Mouse (Mus musculus): ENCODE measurements around the gene Il4.

The Il4 gene

DNA sequence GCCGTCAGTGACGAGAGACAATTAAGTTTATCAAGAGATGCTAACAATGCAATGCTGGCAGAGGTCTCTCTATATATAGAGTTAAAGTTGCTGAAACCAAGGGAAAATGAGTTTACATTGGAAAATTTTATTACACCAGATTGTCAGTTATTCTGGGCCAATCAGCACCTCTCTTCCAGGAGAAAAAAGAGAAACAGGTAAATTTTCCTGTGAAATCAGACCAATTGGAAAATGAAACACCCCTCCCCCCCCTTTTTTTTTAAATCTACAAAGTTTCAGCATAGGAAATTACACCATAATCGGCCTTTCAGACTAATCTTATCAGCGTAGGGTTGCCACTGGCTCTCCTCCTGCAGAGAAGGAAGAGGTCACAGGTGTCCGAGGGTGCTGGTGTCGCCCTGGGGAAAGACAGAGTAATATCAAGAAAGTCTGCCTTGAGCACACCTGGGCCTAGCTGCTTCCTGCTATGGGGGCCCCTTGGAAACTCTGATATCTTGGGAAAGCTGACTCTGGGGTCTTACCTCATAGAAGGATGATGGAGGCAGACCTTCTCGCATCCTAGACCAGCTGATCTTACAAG is at the start of gene Il4:
Gene Il4 (minus strand): TSS at position 51 of the 580 bp plus-strand sequence.
- DNase-seq = no peak

DNA sequence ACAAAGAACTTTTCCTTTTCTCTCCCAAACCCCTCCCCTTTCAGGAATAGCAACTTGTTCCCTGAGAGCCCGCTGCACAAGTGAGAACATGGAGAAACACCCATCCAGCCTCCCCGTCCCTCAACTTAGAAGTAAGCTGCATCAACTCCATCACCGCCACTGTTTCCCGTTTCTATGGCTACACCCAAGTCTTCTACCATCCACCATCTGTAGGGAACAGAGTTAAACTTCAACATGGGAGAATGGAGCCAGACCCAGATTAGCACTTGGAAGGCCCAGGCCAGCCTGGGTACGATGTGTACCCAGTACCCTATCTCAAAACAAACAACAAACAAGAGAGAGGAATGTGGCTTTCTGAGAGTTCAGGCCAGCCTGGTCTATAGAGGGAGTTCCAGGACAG is 45.6 kb upstream of the Il4 start:
- DNase-seq = no peak

DNA sequence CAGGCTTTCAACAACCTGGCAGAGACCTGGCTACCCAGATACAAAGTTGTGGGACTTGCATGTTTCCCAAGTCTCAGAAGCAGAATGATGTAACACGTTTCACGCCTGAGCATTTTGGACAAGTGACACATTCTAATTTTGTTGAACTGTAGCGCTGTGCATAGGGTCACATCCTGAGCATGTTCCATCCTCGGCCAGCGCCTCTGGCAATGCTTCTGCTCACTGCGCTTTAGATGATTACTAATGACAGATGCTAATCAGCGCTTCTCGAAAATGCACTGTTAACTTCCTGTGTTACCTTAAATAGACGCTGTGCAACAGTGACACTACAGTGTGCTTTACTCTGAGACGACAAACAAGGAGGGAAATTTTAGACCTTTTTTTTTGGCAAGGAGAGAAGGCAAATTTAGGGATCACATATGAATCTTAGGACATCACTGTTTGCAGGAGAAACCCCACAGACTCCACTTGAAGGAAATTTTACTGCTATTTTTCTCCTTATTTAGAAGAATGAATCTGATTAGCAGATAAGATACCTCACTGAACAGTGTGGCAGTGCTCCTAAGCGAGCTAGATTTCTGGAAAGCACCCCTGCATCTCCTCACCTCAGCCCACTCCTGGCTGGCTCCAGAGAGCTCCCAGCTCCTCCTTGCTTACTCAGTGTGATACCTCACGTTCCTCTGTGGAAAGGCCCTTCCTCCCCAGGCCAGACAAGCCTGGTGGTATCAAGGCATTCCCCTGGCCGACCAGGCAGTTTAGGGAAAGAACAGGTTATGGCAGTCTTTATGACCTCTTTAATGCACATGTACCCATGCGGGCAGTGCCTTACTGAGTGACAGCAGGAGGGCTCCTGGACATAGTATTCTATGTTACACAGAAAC is 44.6 kb upstream of the Il4 start:
- DNase-seq = peak; percentile 43

DNA sequence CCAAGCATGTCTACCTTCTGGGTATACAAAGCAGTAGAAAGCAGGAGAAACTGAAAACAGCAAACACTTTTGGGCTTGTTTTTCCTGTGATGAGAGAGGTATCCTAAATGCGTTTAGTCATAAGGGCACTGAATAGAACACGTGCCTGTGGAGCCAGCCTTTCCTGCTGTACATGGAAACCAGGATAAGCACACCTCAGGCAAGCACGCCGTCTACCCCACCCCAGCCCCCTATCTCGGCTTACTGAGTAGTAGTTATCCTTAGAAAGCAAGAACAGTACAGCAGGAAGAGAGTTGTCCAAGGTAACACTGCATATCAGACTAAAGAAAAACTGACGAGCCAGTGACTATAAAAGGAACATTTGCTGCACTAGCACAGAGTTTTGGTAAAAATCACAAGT is 39.4 kb upstream of the Il4 start:
- no peak for DNase-seq

DNA sequence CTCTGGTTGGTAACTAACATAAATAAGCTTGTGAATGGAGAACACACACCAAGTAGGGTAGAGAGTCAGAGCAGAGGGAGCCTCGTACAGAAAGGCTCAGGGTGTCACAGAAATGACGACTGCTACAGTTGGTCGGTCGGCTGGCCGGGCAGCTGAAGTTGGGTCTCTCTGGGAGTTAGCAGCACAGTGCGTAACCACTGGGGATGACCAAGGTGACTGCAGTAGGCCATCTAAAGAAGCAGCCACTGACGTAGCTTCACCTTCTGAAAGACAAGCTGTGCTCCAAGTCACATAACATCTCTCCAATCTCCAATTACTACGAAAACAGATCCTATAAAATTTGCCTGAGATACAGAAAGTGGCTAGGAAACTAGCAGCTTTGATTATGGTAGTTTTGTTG is 38.9 kb upstream of the Il4 start:
- no peak for DNase-seq

DNA sequence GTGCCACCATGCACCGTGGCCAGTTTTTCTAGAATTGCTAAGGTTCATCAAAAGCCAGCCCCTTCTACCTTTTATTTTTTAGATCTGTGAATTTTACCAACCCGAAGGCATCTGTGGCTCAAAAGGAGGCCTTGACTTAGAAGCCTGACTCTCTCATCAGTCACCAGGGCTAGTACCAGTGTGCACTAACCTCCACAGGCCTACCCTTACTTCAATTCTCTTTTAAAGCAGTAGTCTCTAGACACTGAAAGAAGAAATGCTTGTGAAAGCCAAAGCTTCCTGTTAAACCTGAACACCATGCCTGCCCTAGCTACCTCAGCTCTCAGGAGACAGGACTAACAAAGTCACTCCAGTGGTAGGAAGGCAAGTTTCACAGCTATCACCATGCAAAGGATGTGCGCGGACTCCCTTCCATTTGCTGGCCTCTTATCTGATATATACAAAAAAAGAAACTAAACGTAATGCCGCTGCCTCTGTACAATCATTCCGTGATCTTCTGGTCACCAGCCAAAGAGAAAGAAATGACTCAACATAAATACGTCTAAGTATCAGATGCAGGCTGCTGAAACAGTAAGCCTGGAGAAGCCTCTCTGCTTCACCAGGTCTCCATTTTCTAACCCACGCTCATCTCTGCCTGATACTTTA is 38.2 kb upstream of the Il4 start:
- DNase-seq = no peak

DNA sequence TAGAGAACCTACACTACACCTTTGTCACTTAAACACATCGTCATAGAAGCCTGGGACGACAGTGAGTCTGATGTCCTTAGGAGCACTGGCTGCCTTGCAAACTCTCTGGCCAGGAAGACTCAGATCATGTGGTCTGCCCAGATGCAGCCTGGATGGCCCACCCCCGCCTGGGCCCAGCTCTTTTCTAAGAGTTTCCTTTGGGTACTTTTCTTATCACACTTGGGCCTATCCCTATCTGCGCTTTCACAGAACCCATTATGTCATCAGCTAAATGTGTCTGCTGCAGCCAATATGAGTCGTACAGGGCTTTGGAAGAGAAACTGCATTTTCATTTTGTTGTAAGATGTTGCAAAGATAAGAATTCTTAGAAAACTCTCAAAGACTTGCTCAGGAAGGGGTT is 36.6 kb upstream of the Il4 start:
- DNase-seq = no peak

DNA sequence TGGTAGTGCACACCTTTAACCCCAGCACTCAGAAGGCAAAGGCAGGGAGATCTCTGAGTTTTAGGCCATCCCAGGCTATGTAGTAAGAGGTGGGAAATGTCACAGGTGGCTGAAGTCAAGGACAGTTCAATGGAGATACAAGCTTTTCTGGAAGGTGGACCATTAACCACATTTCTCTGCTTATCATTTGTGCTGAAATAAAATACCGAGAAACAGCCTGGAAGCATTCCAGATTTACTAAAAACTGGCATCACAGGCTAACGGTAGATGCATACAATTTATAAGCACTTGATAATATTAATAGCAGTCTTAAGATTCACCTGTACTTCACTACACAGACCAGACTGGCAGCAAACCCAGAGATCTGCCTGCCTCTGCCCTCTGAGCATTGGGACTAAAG is 34.0 kb upstream of the Il4 start:
- DNase-seq = no peak

DNA sequence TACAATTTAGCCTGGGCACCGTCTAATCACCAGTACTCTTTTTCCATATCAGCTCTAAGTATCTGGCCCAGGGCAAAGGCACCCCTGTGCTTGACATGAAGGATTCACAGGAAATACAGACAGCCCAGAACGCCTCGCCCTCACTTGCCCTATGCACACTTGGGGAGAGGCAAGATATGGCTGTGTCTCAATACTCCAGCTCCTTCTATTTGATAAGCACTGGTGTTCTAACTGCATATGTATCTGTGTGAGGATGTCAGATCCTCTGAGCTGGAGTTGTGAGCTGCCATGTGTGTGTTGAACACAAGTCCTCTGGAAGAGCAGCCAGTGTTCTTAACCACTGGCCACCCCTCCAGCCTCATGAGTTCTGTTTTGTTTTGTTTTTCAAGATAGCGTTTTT is 33.0 kb upstream of the Il4 start:
- no peak for DNase-seq

DNA sequence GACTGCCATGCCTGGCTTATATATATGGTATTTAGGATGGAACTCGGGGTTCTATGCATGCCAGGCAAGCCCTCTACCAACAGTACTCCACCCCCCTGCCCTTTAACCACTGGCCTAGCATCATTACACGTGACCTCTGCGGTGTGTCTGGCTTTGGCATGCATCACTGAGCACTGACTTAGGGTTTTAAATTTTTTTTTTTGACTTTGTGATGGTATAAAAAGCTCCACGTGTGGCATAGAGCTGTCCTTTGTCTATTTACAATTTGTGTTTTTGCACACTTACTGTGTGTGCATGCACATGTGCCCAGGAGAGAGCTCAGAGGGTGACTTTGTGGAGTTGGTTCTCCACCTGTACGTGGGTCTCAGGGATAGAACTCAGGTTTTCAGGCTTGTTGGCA is 25.5 kb upstream of the Il4 start:
- no peak for DNase-seq

DNA sequence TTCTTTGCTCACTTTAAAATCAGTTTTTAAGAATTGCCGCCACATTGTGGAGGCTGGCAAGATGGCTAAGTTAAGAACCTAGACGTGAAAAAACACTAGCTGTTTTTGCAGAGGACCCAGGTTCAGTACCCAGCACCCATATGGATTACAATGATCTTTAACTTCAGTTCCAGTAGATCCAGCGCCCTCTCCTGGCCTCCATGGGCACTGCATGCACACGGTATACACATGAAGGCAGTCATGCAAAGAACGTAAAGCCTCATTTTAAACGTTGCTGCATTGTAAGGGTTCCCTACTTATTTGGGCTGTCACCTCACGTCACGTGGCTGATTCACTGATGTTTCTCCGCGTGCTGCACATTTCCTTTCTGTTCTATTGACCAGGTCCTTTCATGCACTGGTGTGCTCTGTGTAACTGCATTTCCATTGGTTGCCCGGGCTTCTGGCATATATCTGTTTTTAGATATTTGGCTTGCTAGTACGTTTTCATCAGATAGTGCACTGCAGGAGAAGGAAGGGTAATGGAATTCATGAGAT is 24.3 kb upstream of the Il4 start:
- peak in 1 of 2 experiments; percentile 26 for DNase-seq

DNA sequence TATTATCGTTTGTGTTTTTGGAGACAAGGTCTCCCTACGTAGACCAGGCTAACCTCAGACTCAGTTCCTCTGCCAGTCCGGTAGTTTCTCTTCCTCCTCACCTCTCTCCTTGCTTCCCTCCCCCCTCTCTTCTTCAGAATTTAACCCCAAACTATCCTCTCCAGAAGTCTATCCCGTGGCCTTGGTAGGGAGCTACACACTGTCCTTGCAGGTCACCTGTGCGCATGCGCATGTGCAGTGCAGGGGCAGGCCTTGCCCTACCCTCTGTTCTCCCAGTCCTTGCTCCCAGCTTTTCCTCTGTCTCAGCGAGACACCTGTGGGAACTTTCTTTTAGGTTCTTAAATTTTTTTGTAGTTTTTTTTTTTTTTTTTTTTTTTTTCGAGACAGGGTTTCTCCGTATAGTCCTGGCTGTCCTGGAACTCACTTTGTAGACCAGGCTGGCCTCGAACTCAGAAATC is 19.4 kb upstream of the Il4 start:
- DNase-seq = no peak

DNA sequence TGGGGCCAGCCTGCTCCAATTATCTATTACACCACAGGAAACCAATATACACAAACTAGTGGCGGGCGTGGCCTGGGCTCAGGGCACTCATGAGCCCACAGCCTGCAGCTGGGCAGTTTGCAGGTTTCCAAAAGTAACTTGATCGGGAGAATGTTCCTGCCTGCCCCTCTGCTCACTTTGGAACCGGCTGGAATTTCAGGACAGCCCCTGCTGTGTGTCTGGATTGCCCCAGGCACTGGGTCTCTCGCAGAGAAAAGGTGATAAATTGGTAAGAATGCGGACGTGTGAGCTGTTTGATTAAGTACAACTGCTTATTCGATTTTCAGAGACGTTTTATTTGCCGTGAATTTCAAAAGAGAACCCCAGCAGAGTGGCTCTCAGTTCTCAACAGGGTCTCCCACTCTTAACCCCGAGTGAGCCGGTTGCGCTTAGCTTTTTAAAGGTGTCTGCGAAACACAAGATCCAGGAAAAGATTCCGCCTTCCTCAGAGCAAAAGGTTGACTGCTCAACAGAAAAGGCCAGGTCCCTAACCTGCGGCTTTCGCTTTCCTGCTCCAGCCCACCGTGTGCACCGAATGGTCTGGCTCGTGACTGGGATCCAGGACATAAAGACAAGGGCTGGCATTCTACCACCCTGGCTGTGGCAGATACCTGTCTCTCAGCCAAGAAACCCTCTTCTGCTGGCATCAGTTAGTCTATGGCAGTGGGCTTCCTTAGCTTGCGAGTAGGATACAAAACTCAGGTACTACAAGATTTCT is 18.8 kb upstream of the Il4 start:
- peak in 1 of 2 experiments; percentile 30 for DNase-seq

DNA sequence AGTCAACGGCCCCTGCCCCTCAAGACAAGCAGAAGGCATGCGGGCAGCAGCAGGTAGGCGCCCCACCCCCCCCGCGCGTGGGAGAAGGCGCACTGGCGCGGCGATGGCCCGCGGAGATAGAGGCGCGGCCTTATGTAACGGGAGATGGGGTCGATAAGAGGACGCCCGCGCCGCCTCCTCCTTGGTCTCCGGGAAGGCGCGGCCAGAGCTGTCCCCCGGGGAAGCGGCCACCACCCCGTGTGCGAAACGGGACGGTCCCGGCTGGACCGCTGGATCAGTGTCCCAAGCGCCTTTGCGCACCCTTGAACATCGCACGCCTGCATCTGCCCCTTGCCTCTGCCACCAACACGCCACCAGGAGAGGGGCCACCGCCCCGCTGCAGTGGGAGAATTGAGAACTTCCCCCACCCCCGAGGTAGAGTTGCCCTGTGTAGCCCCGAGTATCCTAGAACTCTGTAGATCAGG is 17.7 kb upstream of the Il4 start:
- peak in 1 of 2 experiments; percentile 36 for DNase-seq

DNA sequence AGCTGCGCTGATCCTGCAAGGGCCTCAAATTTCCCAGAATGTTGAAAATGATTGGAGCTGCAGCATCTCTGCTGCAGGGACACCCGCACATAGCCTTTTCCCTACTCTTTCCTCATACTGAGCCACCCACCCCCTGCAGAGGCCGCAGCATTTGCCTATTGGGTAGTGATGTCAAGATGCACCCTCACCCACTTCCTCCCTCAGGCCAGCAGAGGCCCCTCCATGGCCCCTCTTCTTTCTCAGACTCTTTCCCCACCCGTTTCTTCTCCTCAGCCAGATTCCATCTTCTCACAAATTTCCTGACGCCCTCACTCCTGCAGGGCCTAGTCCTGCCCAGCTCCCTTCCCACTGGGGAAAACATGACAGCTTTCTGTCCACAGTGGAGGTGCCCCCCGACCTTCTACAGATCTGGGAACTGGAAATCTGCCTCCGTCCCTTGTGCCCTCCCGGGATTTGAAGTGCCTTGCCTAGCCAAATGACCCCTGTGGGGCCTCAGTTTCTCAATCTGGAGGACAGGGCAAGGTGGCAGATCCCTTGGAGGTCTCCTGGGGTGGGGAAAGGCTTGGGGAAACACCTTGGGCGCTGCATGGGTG is 17.2 kb upstream of the Il4 start:
- no peak for DNase-seq

DNA sequence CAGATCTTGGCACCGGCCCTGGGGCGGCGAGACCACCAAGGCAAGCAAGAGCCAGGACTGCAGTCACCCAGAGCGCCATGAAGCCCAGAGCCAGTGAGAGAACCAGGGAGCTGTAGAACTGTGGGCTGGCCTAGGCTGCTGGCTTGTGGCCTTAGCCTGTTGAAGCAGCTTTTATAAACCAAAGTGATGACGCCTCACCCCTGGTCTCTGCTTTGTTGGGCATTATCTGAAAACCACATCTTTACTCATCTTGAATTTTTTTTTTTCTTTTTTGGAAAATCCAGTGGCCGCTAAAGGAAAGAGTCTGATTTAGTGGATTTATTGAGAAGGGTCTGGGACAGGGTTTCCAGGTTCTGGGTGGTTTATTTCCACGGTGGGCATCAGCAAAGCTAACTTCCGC is 16.1 kb upstream of the Il4 start, which contains the start of gene Il13:
Gene Il13 (minus strand): TSS at position 147 of the 400 bp plus-strand sequence.
- no peak for DNase-seq

DNA sequence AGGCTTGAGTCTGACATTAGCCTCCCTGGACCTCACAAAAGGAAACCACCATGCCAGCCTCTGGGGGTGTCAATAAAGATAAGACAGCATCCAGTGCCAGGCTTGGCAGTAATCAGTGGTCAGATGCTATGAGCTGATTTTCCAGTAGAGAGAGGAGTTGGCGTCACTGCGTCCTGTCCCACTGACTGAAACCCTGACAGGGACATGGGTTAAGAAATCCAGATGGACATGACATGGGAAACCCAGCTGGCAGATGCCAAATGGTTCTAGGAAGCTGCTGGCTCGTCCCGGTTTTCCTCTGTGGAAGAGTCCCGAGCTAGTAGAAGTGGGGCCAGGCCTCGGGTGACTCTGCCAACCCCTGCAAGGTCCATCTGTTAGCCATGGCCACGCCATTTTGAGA is 15.2 kb upstream of the Il4 start:
- DNase-seq = peak; percentile 66 to 72

DNA sequence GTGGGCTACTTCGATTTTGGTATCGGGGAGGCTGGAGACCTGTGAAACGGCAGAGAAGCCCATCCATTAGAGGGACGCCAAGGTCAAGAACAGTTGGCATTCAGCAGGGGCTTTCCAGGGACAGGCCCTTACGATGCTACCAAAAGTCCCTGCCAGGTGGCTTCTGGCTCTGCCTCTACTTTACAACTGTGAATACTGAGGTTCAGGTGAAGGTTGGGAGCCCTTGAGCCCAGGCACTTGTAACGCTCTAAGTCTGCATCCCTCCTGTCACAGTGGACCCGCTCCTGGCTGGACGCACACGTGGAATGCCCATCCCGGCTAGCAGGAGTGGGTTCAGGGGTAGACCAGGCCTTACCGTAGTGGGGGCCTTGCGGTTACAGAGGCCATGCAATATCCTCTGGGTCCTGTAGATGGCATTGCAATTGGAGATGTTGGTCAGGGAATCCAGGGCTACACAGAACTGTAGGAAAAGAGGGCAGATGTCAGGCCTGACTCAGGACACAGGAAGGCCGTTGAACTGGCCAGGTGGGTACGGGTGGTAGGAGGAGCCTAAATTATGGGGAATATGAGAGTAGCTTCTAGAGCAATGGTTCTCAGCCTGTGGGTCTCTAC is 13.8 kb upstream of the Il4 start:
- peak; percentile 46 to 66 for DNase-seq

DNA sequence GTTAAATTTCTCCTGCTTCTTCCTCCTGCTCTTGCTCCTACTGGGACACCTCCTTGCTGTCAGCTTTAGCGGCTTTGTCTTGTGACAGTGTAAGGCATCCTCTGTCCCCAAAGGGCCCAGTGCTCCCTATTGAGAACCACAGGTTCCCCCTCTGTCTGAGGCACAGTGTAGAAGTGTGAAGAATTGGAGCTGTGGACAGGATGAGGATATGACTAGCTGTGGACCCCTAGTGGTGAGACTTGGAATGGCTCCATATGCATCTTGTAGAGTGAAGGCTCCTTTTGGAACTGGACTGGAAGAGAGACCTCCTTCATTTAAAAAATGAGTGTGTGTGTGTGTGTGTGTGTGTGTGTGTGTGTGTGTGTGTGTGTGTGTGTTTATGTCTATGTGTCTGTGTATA is 9.4 kb upstream of the Il4 start:
- peak; percentile 87 to 92 for DNase-seq

DNA sequence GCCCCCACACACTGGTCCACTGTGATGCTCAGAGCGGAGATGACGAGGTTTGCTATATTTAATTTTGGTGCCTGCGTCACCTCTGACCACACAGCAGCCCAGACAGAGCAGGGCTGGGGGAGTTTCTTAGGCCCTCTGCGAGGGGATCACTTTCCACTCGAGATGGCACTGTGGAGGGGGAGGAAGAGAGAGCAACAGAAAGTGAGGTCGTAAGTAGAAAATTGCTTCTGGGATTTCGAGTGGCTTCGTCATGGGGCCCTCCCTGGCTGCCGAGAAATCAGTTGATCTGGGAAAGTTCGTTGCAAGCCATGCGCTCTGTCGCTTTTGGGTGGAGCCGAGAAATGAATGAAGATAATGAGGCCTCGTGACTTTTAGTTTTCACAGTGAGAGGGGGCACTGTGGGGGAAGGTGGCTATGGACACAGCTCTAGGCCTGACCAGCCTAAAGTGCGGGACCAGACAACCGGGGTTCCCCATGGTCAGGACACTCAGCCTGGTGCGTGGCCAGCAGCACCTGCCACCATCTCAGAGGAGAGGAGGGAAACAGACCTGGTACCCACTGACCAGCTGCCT is 8.4 kb upstream of the Il4 start:
- DNase-seq = no peak

DNA sequence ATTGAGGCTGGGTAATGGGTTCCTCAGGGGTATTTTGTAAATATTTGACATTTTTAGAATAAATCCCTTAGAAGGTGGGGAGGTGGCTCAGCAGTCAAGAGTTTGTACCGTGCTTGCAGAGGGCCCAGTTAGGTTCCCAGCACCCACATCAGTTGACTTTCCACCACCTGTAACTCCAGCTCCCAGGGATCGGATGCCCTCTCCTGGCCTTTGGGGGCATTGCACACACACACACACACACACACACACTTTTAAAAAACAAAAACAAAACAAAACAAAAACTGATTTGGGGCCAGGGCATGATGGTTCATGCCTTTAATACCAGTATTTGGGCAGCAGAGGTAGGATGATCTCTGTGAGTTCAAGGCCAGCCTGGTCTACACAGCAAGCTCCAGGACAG is 5.7 kb upstream of the Il4 start:
- no peak for DNase-seq
